9 mouse cellular contexts compared by ENCODE assay signal in genomic region chr3:127293479-127293874, GRCm38 (mm10).
DNase-seq lines count a peak whose midpoint lies in the region; ATAC-seq lines count a peak whose summit lies in the region.
"Had no signal": no experiment of that assay in that cellular context is flagged by ENCODE, and none has a peak within 500 bp of the region (broad histone marks: within the 10 kb centered on the region; RNA-seq: fewer than 3 reads in every experiment).

No protein-coding gene starts in this region.

- H3K27ac ChIP-seq in neural tube, embryonic 14.5 days (ENCODE audit: low read depth, low read length), result peak overlapping the region; percentile 52
- no peak overlapping the region for H3K27ac ChIP-seq in heart, embryonic 12.5 days (ENCODE audit: poor library complexity, severe bottlenecking)
- H3K27ac ChIP-seq in intestine, embryonic 15.5 days, result no peak overlapping the region
- no peak overlapping the region for H3K27ac ChIP-seq in liver, embryonic 11.5 days (ENCODE audit: low read depth, low read length)
- H3K27ac ChIP-seq in kidney, embryonic 15.5 days, result no peak overlapping the region
- H3K27ac ChIP-seq: liver, embryonic 13.5 days had no signal

- no peak overlapping the region for H3K9ac ChIP-seq in neural tube, embryonic 14.5 days (replicated peaks; ENCODE audit: low read depth, low read length)
- H3K9ac ChIP-seq in heart, embryonic 12.5 days, result no peak overlapping the region
- H3K9ac ChIP-seq in intestine, embryonic 15.5 days, result no peak overlapping the region
- H3K9ac ChIP-seq in liver, embryonic 11.5 days (ENCODE audit: low read depth, low read length), result no peak overlapping the region
- no peak overlapping the region for H3K9ac ChIP-seq in kidney, embryonic 15.5 days
- H3K9ac ChIP-seq: liver, embryonic 13.5 days had no signal

- WGBS in neural tube, embryonic 14.5 days, result 20% methylated on average over 9 of the region's 9 CpGs
- WGBS in heart, embryonic 12.5 days, result 79% methylated on average over 9 of the region's 9 CpGs
- 76% methylated on average over 9 of the region's 9 CpGs for WGBS in intestine, embryonic 15.5 days
- 86% methylated on average over 9 of the region's 9 CpGs for WGBS in liver, embryonic 11.5 days
- 86% methylated on average over 9 of the region's 9 CpGs for WGBS in kidney, embryonic 15.5 days

- no peak overlapping the region for H3K4me2 ChIP-seq in neural tube, embryonic 14.5 days (ENCODE audit: low read depth, low read length)
- no peak overlapping the region for H3K4me2 ChIP-seq in heart, embryonic 12.5 days
- no peak overlapping the region for H3K4me2 ChIP-seq in intestine, embryonic 15.5 days (replicated peaks)
- no peak overlapping the region for H3K4me2 ChIP-seq in liver, embryonic 11.5 days
- H3K4me2 ChIP-seq in kidney, embryonic 15.5 days, result no peak overlapping the region
- H3K4me2 ChIP-seq: liver, embryonic 13.5 days had no signal

- H3K9me3 ChIP-seq in neural tube, embryonic 14.5 days (ENCODE audit: control insufficient read depth, low read length), result no peaks in the 10 kb centered on the region
- no peaks in the 10 kb centered on the region for H3K9me3 ChIP-seq in heart, embryonic 12.5 days (replicated peaks)
- no peaks in the 10 kb centered on the region for H3K9me3 ChIP-seq in intestine, embryonic 15.5 days
- H3K9me3 ChIP-seq in liver, embryonic 11.5 days (ENCODE audit: control insufficient read depth, low read length), result no peaks in the 10 kb centered on the region
- no peaks in the 10 kb centered on the region for H3K9me3 ChIP-seq in kidney, embryonic 15.5 days (replicated peaks)
- H3K9me3 ChIP-seq: liver, embryonic 13.5 days had no signal

- no peaks in the 10 kb centered on the region for H3K27me3 ChIP-seq in neural tube, embryonic 14.5 days (ENCODE audit: control insufficient read depth, insufficient read depth, low read length)
- H3K27me3 ChIP-seq in heart, embryonic 12.5 days (replicated peaks), result no peaks in the 10 kb centered on the region
- no peaks in the 10 kb centered on the region for H3K27me3 ChIP-seq in intestine, embryonic 15.5 days (replicated peaks)
- H3K27me3 ChIP-seq in liver, embryonic 11.5 days (replicated peaks; ENCODE audit: control insufficient read depth, insufficient read depth, low read length), result no peaks in the 10 kb centered on the region
- no peaks in the 10 kb centered on the region for H3K27me3 ChIP-seq in kidney, embryonic 15.5 days
- H3K27me3 ChIP-seq: liver, embryonic 13.5 days had no signal

- DNase-seq in cerebellum, adult 8-10 months, result peak; percentile 50
- peak; percentile 91 to 96 for DNase-seq in frontal cortex, adult 2 months (ENCODE audit: extremely low spot score in 1 of 2, low spot score in 1 of 2)
- peak; percentile 77 to 78 for DNase-seq in layer of hippocampus, postnatal 36 days
- DNase-seq in liver, embryonic 11.5 days (ENCODE audit: low spot score), result no peak
- DNase-seq: liver, embryonic 13.5 days had no signal

- H3K4me3 ChIP-seq in neural tube, embryonic 14.5 days (ENCODE audit: low read depth, low read length), result no peak overlapping the region
- H3K4me3 ChIP-seq in heart, embryonic 12.5 days, result no peak overlapping the region
- no peak overlapping the region for H3K4me3 ChIP-seq in intestine, embryonic 15.5 days (replicated peaks)
- no peak overlapping the region for H3K4me3 ChIP-seq in liver, embryonic 11.5 days (ENCODE audit: low read depth, low read length)
- no peak overlapping the region for H3K4me3 ChIP-seq in kidney, embryonic 15.5 days (replicated peaks)
- H3K4me3 ChIP-seq: liver, embryonic 13.5 days had no signal

- H3K36me3 ChIP-seq in neural tube, embryonic 14.5 days (ENCODE audit: control insufficient read depth, insufficient read depth, low read length), result no peaks in the 10 kb centered on the region
- H3K36me3 ChIP-seq in heart, embryonic 12.5 days, result no peaks in the 10 kb centered on the region
- no peaks in the 10 kb centered on the region for H3K36me3 ChIP-seq in intestine, embryonic 15.5 days
- H3K36me3 ChIP-seq in liver, embryonic 11.5 days (ENCODE audit: control insufficient read depth, insufficient read depth, low read length), result no peaks in the 10 kb centered on the region
- H3K36me3 ChIP-seq in kidney, embryonic 15.5 days, result no peaks in the 10 kb centered on the region
- H3K36me3 ChIP-seq: liver, embryonic 13.5 days had no signal

- ATAC-seq in neural tube, embryonic 14.5 days (ENCODE audit: low read depth), result peak; percentile 49; the same call in 1 of the 2 replicates
- no peak for ATAC-seq in heart, embryonic 12.5 days (ENCODE audit: insufficient number of reproducible peaks, low FRiP score)
- no peak for ATAC-seq in intestine, embryonic 15.5 days
- no peak for ATAC-seq in liver, embryonic 11.5 days (replicated peaks; ENCODE audit: low FRiP score)
- no peak for ATAC-seq in kidney, embryonic 15.5 days (replicated peaks; ENCODE audit: low FRiP score)

- peaks cover 19% of the 10 kb centered on the region for H3K4me1 ChIP-seq in neural tube, embryonic 14.5 days (ENCODE audit: control insufficient read depth, insufficient read depth, low read length)
- H3K4me1 ChIP-seq in heart, embryonic 12.5 days (replicated peaks), result peaks cover 21% of the 10 kb centered on the region
- H3K4me1 ChIP-seq in intestine, embryonic 15.5 days (replicated peaks), result no peaks in the 10 kb centered on the region
- no peaks in the 10 kb centered on the region for H3K4me1 ChIP-seq in liver, embryonic 11.5 days (replicated peaks; ENCODE audit: control insufficient read depth, insufficient read depth, low read length)
- no peaks in the 10 kb centered on the region for H3K4me1 ChIP-seq in kidney, embryonic 15.5 days
- H3K4me1 ChIP-seq: liver, embryonic 13.5 days had no signal
